Mouse (Mus musculus): Measurements from ENCODE around the gene Xylt1. TPM values are rescaled to one million over a fixed set of nuclear protein-coding genes. Genes with fewer than 3 reads are reported as not detected.

Gene Xylt1
- 14.1 TPM for polyA plus RNA-seq (2015; fragmentation: Illumina TruSeq; extraction: RNeasy Lipid Tissue Mini Kit (QIAGEN cat#74804); ENCODE audit: insufficient read depth, low replicate concordance)

GRCm38 (mm10) chr7:117380418-117381187 lies at the start of gene Xylt1:
TSS of gene Xylt1 (plus strand) at chr7:117380979.

